Mouse (Mus musculus) forebrain, embryonic 13.5 days (tissue): ENCODE measurements at regions not wholly inside any gene's neighbourhood (a gene's known extent, or its start where the extent isn't known, plus 50 kb on each side); places are given as distances from the start of the nearest gene placed in this dataset.
A peak's percentile ranks its signal among the peaks of the same experiment; 100 is the strongest.

Experiments used
- ATAC-seq: fragments of 200-750 bp; cut with Nextera tagmentation; 2 replicates; pipeline ENCODE4 v1.8.0; 2017
- H3K27ac ChIP-seq: fragments of 300-500 bp; sonication (generic); 2 replicates; pipeline ENCODE4 v1.5.1; 2015; ENCODE audit warnings: inconsistent platforms, mild to moderate bottlenecking, moderate library complexity
- H3K27me3 ChIP-seq: fragments of 300-500 bp; sonication (generic); 2 replicates; pipeline ENCODE4 v1.6.1; 2015; ENCODE audit warnings: mild to moderate bottlenecking, inconsistent platforms
- H3K36me3 ChIP-seq: fragments of 300-500 bp; sonication (generic); 2 replicates; pipeline ENCODE4 v1.6.1; 2015; ENCODE audit warnings: mild to moderate bottlenecking, inconsistent platforms; ENCODE audit not compliant: poor library complexity, severe bottlenecking
- H3K4me1 ChIP-seq: fragments of 300-500 bp; sonication (generic); 2 replicates; pipeline ENCODE4 v1.6.1; 2015; ENCODE audit warnings: inconsistent platforms
- H3K4me2 ChIP-seq: fragments of 300-500 bp; sonication (generic); 2 replicates; pipeline ENCODE4 v1.6.1; 2015; ENCODE audit warnings: inconsistent platforms, mild to moderate bottlenecking, moderate library complexity
- H3K4me3 ChIP-seq: fragments of 300-500 bp; sonication (generic); 2 replicates; pipeline ENCODE4 v1.5.1; 2015; ENCODE audit warnings: mild to moderate bottlenecking, inconsistent platforms
- H3K9ac ChIP-seq: fragments of 300-500 bp; sonication (generic); 2 replicates; pipeline ENCODE4 v1.6.1; 2015; ENCODE audit warnings: mild to moderate bottlenecking, inconsistent platforms
- H3K9me3 ChIP-seq: fragments of 300-500 bp; sonication (generic); replicated peaks from 2 replicates; pipeline ENCODE4 v1.6.1; 2016; ENCODE audit warnings: inconsistent platforms
- WGBS: fragments of 180-500 bp; shearing (Covaris S2); methylation state at CpG from one replicate; pipeline ENCODE4 v1.1.7; 2015; 5-methylcytosine and 5-hydroxymethylcytosine counted together

GRCm38 (mm10) chr1:137256294-137256693 lies 296.0 kb upstream of the Nr5a2 start:
- 92% methylated on average over 3 of the region's 3 CpGs for WGBS
- H3K27ac ChIP-seq: no peak overlapping the region

GRCm38 (mm10) chr1:137255041-137255440 lies 294.8 kb upstream of the Nr5a2 start:
- H3K9ac ChIP-seq: no peak overlapping the region
- H3K4me2 ChIP-seq: no peak overlapping the region
- H3K4me1 ChIP-seq: peaks cover 14% of the 10 kb centered on the region
- H3K4me3 ChIP-seq: no peak overlapping the region
- H3K9me3 ChIP-seq: peaks cover 5% of the 10 kb centered on the region; the same call in 1 of the 2 replicates
- peak; percentile 89 for ATAC-seq
- no peaks in the 10 kb centered on the region for H3K36me3 ChIP-seq
- peak overlapping the region; percentile 66; the same call in 1 of the 2 replicates for H3K27ac ChIP-seq
- no peaks in the 10 kb centered on the region for H3K27me3 ChIP-seq

More at GRCm38 (mm10) chr1:137256294-137256693, 296.0 kb upstream of the Nr5a2 start:
- Histone ChIP-seq H3K4me3 (no peak overlapping the region), H3K9me3 (peaks cover 5% of the 10 kb centered on the region; the same call in 1 of the 2 replicates), H3K9ac (no peak overlapping the region), H3K36me3 (no peaks in the 10 kb centered on the region), H3K4me2 (no peak overlapping the region), H3K4me1 (peaks cover 20% of the 10 kb centered on the region), H3K27me3 (no peaks in the 10 kb centered on the region)
- no peak for ATAC-seq

DNA sequence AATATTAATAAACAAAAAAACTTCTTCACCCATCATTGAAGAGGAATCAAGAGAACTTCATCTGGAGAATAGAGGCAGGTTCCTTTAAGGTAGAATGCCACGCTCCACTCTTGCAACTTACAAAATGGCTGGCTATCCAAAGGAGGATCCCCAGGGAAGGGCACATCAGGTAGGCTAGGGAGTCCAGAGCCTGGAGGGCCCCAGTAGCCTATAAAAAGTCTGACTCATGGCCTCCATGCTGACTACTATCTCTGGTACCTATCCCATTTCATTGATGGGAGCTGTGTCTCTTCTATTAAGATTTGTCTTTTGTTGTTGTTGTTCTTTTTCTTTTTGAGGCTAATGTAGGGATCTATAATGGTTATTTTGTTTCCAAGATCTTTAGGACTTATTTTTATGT lies 294.4 kb upstream of the Nr5a2 start:
- H3K4me1 ChIP-seq: peaks cover 11% of the 10 kb centered on the region
- no peak for ATAC-seq
- no peaks in the 10 kb centered on the region for H3K36me3 ChIP-seq
- peaks cover 5% of the 10 kb centered on the region; the same call in 1 of the 2 replicates for H3K9me3 ChIP-seq
- no peak overlapping the region for H3K4me2 ChIP-seq
- peak overlapping the region; percentile 66 for H3K27ac ChIP-seq
- H3K9ac ChIP-seq: no peak overlapping the region
- 94% methylated on average over 1 of the region's 1 CpGs for WGBS
- H3K4me3 ChIP-seq: no peak overlapping the region
- no peaks in the 10 kb centered on the region for H3K27me3 ChIP-seq

DNA sequence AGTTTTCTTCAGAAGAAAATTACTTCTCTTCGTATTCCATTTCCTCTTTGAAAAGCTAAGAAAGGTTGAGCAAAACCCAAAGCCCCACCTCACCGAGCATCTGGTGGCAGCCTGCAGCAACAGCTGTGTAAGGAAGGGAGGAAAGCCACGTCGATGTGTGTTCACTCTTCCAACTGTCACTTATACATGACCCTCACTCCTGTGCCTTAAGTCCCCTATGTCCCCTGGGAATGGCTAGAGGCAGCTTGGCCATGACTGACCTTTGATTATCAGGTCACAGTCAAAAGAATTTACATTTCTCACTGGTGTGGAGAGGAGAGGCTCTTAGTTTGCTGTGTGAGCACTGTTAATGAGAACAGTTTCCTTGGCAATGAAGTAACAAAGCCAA lies 266.8 kb upstream of the Nr5a2 start:
- 84% methylated on average over 4 of the region's 4 CpGs for WGBS
- no peak for ATAC-seq
- H3K4me1 ChIP-seq: no peaks in the 10 kb centered on the region
- no peaks in the 10 kb centered on the region; the same call in none of the 2 replicates for H3K9me3 ChIP-seq
- peaks cover 10% of the 10 kb centered on the region for H3K27me3 ChIP-seq
- H3K36me3 ChIP-seq: no peaks in the 10 kb centered on the region
- H3K27ac ChIP-seq: no peak overlapping the region
- no peak overlapping the region for H3K4me3 ChIP-seq
- no peak overlapping the region for H3K4me2 ChIP-seq
- H3K9ac ChIP-seq: no peak overlapping the region

DNA sequence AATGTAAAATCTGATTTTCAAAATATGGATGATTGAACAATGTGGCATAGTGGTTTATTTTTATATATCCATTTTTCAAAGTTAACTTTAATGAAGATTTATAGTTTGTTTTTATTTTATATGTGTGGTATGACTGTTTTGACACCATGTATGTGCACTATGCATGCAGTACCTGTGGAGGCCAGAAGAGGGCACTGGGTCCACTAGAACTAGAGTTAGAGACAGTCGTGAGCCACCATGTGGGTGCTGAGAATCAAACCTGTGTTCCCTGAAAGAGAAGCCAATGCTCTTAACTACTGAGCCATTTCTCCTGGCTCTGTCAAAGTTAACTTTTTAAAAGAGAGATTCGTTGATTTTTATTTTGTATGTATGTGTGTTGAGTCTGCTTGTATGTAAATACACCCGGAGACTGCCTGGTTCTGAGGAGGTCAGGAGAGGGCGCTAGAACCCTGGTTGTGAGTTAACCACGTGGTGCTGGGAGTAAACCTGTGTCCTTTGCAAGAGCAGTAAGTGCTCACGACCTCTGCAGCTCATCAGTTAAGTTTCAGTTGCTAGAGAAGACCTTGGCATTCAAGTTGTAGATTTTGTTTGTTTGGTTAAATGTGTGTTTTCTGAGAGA lies 266.3 kb upstream of the Nr5a2 start:
- Histone ChIP-seq H3K9ac (no peak overlapping the region), H3K27me3 (peaks cover 10% of the 10 kb centered on the region), H3K27ac (no peak overlapping the region), H3K4me3 (no peak overlapping the region), H3K9me3 (no peaks in the 10 kb centered on the region; the same call in none of the 2 replicates), H3K4me1 (peaks cover 4% of the 10 kb centered on the region; the same call in 1 of the 2 replicates), H3K36me3 (no peaks in the 10 kb centered on the region), H3K4me2 (no peak overlapping the region)
- WGBS: 84% methylated on average over 6 of the region's 6 CpGs
- ATAC-seq: no peak

- H3K4me1 ChIP-seq: peaks cover 11% of the 10 kb centered on the region
- ATAC-seq: peak; percentile 76
- 29% methylated on average over 3 of the region's 3 CpGs for WGBS
- no peak overlapping the region for H3K27ac ChIP-seq
- H3K4me3 ChIP-seq: no peak overlapping the region
- no peaks in the 10 kb centered on the region; the same call in 1 of the 2 replicates for H3K9me3 ChIP-seq
- H3K4me2 ChIP-seq: no peak overlapping the region
- H3K27me3 ChIP-seq: peaks cover 10% of the 10 kb centered on the region
- no peak overlapping the region for H3K9ac ChIP-seq
- H3K36me3 ChIP-seq: no peaks in the 10 kb centered on the region
These were observed 265.2 kb upstream of the Nr5a2 start for GRCm38 (mm10) chr1:137225418-137225817.

GRCm38 (mm10) chr1:137223052-137223451 lies 262.8 kb upstream of the Nr5a2 start:
- Histone ChIP-seq H3K4me1 (peaks cover 21% of the 10 kb centered on the region), H3K9me3 (no peaks in the 10 kb centered on the region; the same call in 1 of the 2 replicates), H3K4me2 (no peak overlapping the region), H3K27ac (no peak overlapping the region), H3K36me3 (no peaks in the 10 kb centered on the region), H3K27me3 (peaks cover 10% of the 10 kb centered on the region), H3K9ac (no peak overlapping the region), H3K4me3 (no peak overlapping the region)
- no peak for ATAC-seq
- 57% methylated on average over 10 of the region's 10 CpGs for WGBS

DNA sequence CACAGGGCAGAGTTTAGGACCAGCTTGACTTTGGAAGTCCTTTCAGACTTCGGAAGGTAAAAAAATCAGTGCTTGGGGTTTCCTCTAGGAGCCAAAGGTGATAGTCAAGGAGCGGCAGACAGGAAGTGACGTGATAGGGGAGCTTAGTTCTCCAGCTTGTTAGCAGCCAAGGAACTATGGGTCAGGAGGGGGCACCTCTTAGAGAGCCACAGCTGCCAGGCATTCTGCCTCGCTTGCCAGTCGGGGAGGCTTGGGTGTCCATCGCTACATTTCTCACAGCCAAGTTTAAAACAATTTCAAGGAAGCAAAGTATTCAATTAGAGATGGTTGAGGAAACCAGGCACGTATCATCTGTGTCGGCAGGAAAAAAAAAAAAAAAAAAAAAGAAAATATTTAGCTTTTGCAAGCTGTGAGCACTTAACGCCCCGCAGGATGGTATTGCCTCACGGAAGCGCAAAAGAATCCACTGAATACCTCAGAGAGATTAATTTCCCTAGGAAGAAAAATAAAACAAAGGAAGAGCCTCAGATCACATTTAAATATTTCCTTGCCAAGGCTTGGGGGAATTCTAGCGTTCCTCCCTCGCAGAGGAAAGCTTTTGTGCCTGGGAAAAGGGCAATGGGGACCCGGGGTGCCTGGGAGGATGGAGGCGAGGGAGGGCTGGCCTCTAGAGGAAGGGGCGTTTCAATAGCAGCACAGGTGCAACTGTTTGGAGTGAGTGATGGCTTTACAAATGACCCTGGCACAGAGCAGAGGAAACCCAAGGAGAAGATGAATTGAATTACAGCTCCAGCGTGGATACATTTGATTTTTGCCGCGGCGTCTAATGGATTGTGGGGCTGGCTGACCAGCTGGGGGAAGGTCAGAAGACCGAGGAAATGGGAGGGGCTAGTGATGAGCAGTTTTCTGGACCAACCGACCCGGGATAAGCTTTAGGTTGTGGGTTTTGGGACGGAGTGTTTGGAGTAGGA lies 261.1 kb upstream of the Nr5a2 start:
- no peaks in the 10 kb centered on the region for H3K9me3 ChIP-seq
- H3K27ac ChIP-seq: no peak overlapping the region

GRCm38 (mm10) chr1:137220226-137220625 lies 260.0 kb upstream of the Nr5a2 start:
- Histone ChIP-seq H3K27ac (no peak overlapping the region), H3K4me2 (no peak overlapping the region), H3K27me3 (peaks cover 10% of the 10 kb centered on the region), H3K9ac (no peak overlapping the region), H3K36me3 (no peaks in the 10 kb centered on the region), H3K4me3 (no peak overlapping the region), H3K4me1 (peaks cover 21% of the 10 kb centered on the region), H3K9me3 (no peaks in the 10 kb centered on the region)
- ATAC-seq: no peak
- whole genome bisulfite sequencing: 26% methylated on average over 6 of the region's 6 CpGs

More for the DNA sequence above, 261.1 kb upstream of the Nr5a2 start:
- Histone ChIP-seq H3K4me3 (peak overlapping the region; percentile 37), H3K27me3 (peaks cover 10% of the 10 kb centered on the region), H3K4me2 (peak overlapping the region; percentile 64), H3K9ac (peak overlapping the region; percentile 54), H3K36me3 (no peaks in the 10 kb centered on the region), H3K4me1 (peaks cover 21% of the 10 kb centered on the region)
- 11% methylated on average over 25 of the region's 25 CpGs for WGBS
- ATAC-seq: peak; percentile 52

DNA sequence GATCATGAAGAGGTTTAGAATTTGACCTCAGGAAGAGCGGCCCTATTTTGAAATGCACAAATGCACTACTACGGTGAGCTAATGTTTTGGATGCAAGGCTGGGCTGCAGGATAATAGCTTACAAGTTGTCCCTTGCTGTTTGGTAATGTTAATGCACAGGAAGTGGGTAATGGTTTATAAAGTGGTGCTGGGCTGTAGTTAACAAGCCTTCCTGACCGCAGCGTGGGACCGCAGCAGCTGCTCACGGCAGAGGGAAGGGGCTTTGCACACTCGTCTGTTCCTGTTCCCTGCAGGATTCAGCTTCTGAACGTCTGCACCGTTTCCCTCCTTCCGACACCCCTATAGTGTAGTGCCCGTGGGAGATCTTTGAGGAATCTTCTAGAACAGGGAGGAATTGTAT lies 258.4 kb upstream of the Nr5a2 start:
- 91% methylated on average over 11 of the region's 11 CpGs for WGBS

GRCm38 (mm10) chr1:137218096-137218495 lies 257.8 kb upstream of the Nr5a2 start:
- 74% methylated on average over 4 of the region's 4 CpGs for WGBS
- no peak overlapping the region for H3K27ac ChIP-seq
- H3K27me3 ChIP-seq: peaks cover 2% of the 10 kb centered on the region; the same call in 1 of the 2 replicates
- peaks cover 21% of the 10 kb centered on the region for H3K4me1 ChIP-seq
- no peak overlapping the region for H3K4me3 ChIP-seq
- no peak for ATAC-seq
- H3K4me2 ChIP-seq: no peak overlapping the region
- H3K36me3 ChIP-seq: no peaks in the 10 kb centered on the region
- no peaks in the 10 kb centered on the region for H3K9me3 ChIP-seq
- no peak overlapping the region for H3K9ac ChIP-seq

More for the DNA sequence above, 258.4 kb upstream of the Nr5a2 start:
- peaks cover 21% of the 10 kb centered on the region for H3K4me1 ChIP-seq
- H3K4me3 ChIP-seq: no peak overlapping the region
- H3K9me3 ChIP-seq: no peaks in the 10 kb centered on the region
- no peaks in the 10 kb centered on the region for H3K36me3 ChIP-seq
- ATAC-seq: no peak
- H3K4me2 ChIP-seq: no peak overlapping the region
- no peak overlapping the region for H3K9ac ChIP-seq
- peaks cover 4% of the 10 kb centered on the region for H3K27me3 ChIP-seq
- no peak overlapping the region for H3K27ac ChIP-seq

- H3K4me2 ChIP-seq: no peak overlapping the region
- 96% methylated on average over 5 of the region's 5 CpGs for WGBS
- no peaks in the 10 kb centered on the region for H3K9me3 ChIP-seq
- H3K9ac ChIP-seq: no peak overlapping the region
- no peaks in the 10 kb centered on the region for H3K27me3 ChIP-seq
- no peaks in the 10 kb centered on the region for H3K36me3 ChIP-seq
- H3K4me1 ChIP-seq: peaks cover 21% of the 10 kb centered on the region
- H3K4me3 ChIP-seq: no peak overlapping the region
- H3K27ac ChIP-seq: no peak overlapping the region
- no peak for ATAC-seq
These were observed 257.0 kb upstream of the Nr5a2 start for GRCm38 (mm10) chr1:137217206-137217605.
